Mouse (Mus musculus) kidney, postnatal 14 days (tissue): Measurements from ENCODE around the gene Itln1.

Experiments used
- DNase-seq: peaks from one replicate; pipeline ENCODE4 v3.0.0; 2022; ENCODE audit warnings: mixed read lengths

Gene Itln1

DNA sequence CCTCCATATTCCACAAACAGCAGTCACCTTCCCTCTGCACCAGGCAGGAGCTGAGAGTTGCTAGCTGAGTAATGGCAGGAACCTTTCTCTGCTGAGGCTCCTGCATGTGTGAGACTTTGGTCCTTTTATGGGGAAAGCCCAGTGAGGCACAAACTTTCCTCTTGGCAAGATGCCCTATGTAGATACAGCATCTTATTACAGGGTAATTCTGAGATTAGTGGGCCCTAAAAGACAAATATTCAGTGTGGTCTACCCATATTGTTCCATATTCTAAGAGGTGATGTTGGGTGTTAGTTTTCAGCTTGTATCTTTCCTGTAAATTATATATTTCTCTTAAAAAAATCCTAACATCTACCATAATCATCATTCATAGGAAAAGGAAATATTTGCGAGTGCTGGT is at the start of gene Itln1:
Itln1 (minus strand) TSS at position 101 of the 400 bp plus-strand sequence.
- DNase-seq: no peak

DNA sequence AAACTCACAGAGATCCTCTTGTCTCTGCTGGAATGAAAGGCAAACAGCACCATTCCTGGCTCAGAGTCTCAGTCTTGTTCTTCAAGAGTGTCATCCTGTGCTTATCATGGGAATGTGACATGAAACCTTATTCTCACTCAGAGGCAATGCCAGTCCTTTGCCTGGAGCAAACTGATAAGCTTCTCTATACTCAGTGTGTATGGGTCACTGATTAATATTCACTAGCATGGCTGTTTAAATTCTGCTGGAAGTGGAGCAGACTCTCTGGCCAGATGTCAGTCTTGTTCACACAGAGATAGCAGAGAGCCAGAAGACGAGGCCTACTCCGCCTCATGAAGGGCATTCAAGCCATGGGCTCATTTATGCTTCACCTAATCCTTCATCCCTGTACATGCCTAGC is 49.5 kb upstream of the Itln1 start:
- no peak for DNase-seq

DNA sequence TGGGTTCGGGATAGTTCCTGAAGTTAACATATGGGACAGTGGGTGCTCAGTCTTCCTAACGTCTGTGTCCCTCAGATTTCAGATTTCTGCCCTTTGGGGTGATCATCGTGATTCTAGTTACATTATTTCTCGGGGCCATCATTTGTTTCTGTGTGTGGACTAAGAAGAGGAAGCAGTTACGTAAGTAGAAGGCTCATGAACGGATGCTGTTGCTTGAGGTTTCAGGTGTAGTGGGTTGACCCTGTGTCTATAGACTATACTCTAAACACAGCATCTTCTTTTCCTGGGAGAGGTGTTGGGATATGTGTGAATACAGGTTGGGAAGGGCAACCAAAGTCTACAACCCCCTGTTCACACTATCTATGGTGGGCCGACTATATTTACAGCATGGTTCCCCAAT is 42.1 kb upstream of the Itln1 start:
- DNase-seq: no peak

DNA sequence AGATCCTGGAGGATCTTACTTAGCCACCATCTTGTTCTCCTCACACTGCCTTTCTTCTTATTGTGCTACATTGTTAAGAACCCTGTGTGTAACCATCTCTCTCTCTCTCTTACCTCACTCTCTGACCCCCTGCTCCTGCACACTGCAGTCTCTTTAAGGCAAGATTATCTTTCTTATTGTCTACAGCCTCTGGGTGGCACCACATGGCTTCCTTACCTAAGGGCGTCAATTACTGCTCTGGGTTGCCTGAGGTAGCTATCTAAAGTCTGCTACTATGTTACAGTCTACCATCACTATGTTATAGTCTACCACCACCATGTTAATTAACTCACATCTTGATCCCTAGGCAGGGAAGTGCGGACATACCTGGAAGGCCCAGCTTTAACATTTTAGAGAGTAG is 33.3 kb upstream of the Itln1 start:
- DNase-seq: no peak

DNA sequence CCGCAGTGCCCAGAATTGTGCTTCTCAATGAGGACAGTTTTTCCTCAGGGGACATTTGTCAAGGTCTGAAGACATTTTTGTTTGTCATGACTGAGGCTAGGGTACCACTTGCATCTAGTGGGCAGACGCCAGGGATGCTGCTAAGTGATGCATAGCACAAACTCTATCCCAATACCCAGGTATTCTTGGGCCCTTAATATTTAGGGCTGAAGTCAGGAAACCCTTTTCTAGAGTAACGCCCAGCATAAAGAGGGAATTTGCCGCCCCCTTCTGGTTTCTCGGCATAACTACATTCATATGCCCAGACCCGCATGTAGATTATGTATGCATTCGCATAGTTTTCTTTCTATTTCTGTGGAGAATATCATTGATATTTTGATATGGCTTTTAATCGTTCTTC is 31.7 kb upstream of the Itln1 start:
- DNase-seq: peak; percentile 42

DNA sequence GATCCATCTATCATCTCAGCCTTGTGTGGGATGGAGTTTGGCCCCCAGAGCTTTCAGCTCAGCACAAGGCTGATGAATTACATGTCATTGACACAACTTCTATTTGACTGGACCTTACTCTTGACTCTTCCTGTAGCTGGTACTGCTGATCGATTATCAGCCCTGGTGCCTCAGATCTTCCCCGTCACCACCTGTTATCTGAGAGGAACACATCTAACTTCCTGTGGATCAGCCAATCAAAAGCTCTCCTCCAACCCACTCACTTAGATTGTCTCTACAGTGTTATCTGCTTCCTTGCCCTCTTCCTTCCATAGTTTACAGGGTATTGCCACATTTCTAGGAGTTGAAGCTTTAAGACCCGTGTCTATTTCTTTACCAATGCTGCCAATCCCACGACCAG is 30.8 kb upstream of the Itln1 start:
- no peak for DNase-seq

DNA sequence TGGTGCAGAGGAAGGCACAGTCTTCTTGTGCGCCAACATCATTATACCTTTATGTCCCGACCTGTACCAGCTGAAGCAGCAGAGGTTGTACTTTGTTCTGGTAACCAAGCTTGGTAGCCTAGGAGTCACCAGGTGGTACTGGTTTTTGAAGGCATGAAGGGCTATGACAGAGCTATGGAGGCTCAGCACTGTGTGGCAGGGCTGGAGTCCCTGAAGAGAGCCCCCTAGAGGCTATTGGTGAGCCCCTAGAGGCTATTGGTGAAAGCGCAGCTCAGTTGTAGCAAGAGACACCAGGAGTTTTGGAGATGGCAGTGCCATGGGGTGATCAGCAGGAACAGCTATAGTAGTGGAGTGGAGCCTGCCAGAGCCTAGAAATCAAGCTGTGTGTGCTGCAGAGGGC is 29.2 kb upstream of the Itln1 start:
- DNase-seq: peak; percentile 5

DNA sequence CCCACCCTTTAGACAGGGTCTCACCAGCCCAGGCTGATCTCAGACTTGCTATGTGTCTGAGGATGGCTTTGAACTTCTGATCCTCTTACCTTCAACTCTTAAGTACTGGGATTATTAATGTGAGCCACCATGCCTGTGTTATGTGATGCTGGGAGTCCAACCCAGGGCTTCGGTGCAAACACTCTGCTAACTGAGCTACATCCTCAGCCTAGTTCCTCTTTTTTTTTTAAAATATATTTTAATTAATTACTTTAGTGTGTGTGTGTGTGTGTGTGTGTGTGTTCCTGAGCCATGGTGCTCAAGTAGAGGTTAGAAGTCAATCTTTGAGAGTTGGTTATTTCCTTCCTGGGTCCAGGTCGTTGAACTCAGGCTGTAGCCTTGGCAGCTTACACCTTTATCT is 27.9 kb upstream of the Itln1 start:
- DNase-seq: no peak

DNA sequence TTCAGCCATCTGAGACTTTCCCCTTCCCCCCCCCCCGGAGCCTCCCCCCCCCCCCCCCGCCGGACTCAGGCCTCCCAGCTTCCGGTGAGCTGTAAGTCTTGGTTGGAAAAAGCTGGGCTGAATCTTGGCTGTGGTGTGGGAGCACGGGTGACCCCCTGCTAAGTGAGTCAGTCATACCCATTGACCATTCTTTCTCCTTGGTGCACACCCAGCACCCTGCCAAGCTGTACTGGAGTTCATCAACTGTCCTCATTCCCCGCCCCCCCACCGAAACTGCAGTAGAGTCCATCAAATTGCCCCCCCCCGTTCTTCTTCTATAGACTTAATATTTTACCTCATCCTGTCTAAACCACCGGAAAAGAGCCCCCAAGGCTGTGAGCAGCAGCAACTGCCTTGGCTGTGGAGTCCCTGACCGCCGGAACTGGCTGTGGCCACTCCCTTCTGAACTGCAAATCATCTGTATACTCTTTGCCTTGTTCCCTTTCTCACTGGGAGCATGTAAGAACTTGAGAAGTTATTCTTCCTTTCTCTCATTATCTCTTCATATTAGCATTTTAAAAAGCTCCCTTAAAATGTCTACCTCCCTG is 26.6 kb upstream of the Itln1 start:
- no peak for DNase-seq

DNA sequence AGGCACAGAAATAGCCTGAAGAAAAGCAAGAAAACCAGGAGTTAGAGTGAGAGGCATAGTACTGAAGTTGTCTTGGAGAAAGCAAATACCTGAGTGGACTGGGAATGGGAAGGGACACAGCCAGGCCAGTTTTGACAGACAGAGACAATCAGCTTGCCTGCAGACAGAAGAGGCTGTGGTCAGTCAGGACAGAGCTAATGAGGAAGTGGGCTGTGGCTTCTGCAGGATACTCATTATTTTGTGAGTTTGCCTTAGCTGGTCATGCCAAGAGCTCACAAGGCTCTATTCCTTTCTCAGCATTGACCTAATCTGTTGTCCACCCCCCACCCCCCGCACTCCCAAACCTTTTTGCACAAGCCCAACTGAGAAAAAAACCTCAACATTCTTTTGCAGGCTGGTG is 26.1 kb upstream of the Itln1 start:
- DNase-seq: no peak

DNA sequence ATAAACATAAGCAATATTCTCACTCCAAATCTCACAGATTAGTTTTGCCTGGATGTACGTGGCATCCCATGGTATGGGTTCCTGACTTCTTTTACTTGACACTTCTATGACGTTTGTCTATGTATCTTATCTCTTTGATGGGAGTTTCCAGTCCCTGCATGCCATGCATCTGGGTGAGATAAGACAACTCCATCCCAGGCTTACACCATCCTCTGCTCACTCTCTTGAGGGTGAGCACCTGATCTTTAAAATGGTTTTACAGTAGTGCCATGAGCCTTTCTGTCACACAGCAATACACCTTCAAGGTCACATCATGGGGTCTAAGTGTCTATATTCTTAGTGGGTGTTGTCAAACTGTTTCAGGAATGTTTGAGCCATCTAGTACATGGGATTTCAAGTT is 25.2 kb upstream of the Itln1 start:
- DNase-seq: no peak

DNA sequence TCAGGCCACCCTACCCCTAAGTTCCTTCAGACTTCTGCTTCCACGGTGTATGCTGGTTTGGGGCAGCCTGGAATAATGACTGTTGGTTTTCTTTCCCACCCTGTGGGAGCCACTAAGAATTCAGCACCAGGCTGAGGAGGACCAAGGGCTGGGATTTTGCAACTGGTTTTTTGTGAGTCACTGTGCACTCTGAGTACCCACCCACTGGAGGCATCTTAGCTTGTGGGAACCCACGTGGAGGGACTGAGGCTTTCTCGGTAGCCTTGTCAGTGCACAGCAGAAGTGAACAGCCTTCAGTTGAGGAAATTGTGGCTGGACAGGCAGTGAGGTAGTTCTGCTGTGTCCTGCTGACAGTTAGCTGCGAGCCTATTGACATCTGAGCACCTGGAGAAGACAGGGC is 23.8 kb upstream of the Itln1 start, which contains the start of gene Cd244a:
Cd244a (plus strand) TSS at position 296 of the 400 bp plus-strand sequence.
- DNase-seq: no peak

DNA sequence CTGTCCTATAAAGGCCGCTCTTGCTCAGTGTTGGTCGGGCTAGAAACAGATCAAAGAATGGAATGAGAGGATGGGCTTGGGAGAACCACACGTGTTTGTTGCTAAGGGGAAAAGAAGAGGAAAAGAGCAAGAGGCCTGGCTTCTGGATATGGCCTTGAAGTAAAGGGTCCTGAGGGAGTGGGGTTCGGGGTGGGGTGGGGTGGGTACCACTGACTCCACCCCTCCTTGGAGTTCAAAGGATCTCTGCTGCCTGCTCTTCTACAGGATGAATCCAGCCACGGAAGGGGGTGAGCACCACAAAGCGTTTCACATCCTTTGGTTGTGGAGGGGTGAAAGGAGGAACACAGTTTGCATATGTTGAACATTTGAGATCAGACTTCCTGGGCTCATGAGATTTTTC is 23.3 kb upstream of the Itln1 start:
- no peak for DNase-seq

DNA sequence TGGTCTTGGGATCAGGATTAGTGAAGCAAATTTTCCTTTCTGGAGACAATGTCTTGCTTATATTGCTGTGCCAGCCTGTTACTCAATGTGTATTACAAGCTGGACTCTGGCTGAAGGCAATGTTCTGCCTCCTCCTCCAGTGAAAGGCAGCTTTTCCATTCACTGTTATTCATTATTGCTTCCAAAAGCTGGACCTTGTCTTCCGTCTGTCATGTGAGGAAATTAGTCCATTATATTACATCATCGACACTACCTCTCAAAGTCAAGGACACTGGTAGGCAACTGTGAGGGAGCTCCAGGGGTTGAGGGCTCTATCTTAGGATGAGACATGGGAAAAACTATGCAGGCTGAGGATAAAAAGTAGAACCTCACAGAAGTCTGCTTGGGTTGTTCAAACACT is 21.3 kb upstream of the Itln1 start:
- no peak for DNase-seq

DNA sequence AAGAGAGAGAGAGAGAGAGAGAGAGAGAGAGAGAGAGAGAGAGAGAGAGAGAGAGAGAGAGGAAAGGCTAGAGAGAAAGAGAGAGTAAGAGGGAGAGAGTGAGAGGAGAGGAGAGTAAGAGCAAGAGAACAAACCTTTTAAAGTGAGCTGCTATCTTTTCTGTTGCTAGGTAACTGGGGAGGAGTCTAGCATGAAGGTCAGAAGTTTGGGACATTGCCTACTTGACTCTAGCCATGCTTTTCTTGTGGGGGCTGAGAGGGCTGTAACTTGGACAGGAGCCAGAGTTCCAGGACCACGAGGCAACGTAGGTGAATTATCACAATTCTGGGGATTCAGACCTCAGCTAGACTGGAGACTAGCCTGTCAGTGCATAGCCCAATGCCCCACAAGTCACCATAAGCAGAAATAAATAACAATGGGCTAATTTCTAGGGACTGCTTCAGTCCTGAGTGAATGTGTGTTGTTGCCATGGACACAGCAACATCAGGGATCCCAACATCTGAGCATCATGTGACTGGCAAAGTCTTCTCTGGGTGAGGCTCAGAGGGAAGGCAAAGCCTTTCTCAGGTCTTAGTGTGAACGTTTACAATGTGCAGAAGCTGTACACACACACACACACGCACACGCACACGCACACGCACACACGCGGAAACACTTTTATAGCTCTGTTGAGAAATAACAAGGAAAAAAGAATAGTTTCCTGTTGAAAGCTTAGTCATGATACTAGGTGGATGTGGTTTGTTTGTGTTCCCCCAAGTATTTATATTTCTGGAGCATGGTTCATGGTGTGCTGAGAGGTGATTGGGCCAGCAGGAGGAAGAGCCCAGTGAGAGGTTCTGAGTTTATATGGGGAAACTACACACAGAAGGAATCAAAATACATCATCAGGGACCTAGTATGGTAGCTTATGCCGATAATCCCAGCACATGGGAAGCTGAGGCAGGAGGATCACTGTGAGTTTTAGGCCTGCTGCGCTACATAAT is 18.6 kb upstream of the Itln1 start:
- DNase-seq: no peak

DNA sequence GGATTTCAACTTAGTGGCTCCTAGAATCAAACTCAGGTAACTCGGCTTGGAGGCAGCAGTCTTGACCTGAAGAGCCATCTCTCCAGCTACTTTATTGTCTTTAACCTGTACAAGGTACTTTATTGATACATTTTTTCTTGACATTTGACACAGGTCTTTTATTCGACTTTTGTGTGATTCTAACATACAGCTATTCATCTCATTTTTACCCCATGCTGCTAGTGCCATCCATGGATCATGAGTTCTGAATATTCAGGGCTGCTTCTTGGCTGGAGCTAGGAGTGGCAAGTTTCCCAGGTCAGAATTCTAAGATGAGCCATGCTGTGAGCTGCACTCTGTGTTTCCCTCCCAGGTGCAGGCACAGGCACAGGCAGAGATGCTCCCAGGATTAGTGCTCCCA is 17.1 kb upstream of the Itln1 start:
- no peak for DNase-seq

DNA sequence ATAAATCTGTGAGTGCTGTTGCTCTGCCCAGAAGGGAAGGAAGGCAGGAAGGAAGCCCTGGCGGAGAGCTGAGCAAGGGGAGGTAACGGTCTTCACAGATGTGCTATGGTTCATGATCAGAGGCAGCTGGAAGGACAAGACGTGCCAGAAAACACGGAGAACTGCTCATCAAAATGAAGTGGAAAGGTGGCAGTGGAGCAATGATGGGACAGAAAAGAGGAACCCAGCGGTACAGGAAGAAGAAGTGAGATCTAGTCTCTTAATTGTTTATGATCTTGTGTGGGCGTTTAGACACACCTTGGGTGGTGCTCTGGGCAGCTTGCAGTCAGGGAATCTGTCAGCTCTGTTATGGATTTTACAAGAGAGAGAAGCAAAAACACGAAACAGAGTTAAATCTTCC is 16.2 kb upstream of the Itln1 start:
- no peak for DNase-seq

DNA sequence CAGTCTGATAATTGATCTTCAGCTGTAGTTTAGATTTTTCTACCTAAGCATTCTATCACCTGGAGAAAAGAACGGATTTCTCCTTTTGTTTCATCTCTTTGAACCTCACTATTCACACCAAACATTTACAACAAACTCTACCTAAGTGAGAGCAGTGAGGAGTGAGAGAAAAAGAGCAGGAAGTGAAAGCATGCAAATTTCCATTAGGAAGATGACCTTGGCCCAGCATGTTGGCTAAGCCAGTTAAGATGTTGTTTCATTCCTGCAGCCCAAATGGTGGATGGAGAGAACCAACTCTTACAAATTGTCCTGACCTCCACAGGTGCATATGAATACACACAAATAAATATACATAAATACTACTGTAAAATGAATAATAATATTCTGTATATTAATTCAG is 5.6 kb upstream of the Itln1 start:
- DNase-seq: no peak

DNA sequence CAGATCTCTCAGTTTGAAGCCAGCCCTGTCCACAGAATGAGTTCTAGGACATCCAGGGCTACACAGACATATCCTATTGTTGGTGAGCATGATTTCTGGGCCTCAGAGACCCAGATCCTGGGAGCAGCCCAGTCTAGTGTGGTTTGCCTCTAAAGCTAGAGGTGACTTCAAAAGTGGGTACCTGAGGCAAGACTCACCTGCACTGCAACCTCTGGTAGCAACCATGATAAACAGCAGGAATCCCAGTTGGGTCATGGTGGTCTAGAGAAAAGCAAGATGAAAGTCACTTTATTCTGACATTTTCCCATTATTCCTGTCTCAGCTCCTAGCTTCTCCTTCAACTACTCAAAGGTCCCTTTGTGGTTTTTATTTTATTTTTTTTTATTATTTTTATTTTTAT is 537 bp downstream of the Itln1 start:
- no peak for DNase-seq

DNA sequence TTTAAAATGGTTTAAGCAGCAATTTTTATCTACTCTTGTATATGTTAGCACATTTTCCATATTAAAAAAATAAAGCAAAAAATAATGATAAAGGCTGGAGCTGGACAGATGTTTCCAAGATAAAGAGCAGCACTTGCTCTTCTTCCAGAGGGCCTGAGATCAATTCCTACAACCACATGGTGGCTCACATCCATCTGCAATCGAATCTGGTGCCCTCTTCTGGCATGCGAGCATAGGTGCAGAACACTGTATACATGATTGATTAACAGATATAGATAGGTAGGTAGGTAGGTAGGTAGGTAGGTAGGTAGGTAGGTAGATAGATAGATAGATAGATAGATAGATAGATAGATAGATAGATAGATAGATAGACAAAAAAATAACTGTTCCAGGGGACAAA is 2.3 kb downstream of the Itln1 start:
- no peak for DNase-seq

DNA sequence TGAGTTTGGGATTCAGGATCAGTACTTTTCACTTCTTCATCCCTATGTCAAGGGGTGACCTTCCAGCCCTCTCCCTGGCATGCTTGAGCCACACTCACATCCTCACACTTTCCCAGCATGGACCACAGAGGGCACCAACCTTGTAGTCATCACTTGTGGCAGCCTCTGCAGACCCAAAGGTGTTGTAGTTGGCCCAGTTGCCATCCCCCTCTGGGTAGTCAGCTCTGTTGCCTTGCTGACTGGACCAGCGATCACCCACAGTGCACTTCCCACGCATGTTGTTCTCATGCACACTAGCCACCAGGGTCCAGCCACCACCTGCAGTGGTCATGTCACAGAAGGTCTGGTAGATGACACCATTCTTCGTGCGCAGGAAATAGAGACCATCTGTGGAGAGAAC is 3.7 kb downstream of the Itln1 start:
- DNase-seq: no peak

DNA sequence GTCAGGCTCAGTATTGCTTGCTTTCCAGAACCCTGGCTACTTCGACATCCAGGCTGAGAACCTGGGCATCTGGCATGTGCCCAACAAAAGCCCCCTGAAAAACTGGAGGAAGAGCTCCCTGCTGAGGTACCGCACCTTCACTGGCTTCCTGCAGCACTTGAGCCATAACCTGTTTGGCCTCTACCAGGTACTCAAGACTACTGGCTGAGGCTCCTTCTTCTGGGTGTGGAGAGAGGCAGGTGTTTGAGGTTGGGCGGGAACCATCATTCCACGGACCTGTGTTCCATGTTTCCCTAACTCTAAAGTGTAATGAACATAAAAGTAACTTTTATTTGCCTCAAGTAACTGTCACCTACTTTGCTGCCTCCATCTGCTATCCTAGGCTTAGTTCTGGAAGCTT is 19.5 kb downstream of the Itln1 start:
- DNase-seq: no peak

DNA sequence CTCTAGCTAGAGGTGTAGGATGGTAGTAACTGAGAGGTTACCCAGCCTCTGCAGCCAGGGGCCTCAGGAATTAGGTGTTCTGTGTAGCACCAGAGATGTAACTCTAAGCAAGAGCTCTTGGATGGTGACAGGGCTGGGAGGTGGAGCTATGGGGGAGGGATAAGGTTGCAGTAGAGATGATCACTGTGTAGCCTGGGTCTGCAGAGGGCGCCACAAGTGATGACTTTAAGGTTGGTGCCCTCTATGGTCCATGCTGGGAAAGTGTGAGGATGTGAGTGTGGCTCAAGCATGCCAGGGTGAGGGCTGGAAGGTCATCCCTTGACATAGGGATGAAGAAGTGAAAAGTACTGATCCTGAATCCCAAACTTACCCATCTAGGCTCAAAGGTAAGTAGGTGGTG is 20.1 kb downstream of the Itln1 start:
- DNase-seq: no peak

DNA sequence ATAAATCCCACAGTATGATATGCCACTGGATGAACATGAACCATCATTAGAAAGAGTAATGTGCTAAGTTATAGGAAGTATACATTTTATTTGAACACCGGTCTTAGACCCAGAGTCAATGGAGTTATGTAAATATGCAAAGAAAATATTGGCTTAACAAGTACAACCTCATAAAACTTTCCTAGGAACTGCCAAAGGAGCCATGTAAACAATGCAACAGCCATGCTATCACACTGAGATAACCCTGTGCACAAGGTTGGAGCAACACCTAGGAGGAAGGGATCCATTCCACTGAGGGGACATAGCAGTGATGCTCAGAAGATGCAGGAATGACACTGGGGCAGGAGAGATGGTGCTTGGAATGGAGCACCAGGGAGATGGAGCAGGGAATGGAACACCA is 21.3 kb downstream of the Itln1 start:
- DNase-seq: no peak

DNA sequence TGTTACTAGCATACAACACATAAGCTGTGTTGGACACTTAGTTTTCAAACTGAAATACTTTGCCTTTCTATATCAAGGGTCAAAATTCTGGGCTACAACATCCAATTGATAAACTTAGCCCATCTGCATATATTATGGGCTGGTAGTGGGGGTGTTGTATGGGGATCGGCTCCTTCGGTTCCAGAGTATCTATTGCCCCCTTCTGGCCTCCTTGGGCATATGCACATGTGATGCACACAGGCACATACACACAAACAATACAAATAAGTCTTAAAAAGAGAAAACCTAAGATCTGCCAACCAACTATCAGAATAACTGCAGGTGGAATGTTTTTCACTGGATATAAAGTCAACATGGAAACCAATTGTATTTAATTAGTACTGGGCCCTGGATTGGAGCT is 21.9 kb downstream of the Itln1 start:
- no peak for DNase-seq
